Mouse (Mus musculus) limb, embryonic 11.5 days (tissue): Measurements from ENCODE around the gene Ctrb1. TPM values are rescaled to one million over a fixed set of nuclear protein-coding genes. Genes with fewer than 3 reads are reported as not detected.
"Not testable (repeated sequence)": the region's sequence is repeated elsewhere in the genome, so short reads cannot be mapped to it uniquely, and the experiment has no call there.

Experiments
- ATAC-seq: fragments of 200-750 bp; cut with Nextera tagmentation; 2 replicates; pipeline ENCODE4 v1.8.0; 2017; ENCODE audit warnings: low read depth; ENCODE audit not compliant: insufficient number of reproducible peaks, low FRiP score, low TSS enrichment
- DNase-seq: peaks from one replicate; pipeline ENCODE4 v3.0.0-alpha.2; 2015; ENCODE audit warnings: low spot score
- H3K27ac ChIP-seq: fragments of 300-500 bp; sonication (generic); replicated peaks from 2 replicates; pipeline ENCODE4 v1.5.1; 2014; ENCODE audit warnings: low read depth, mild to moderate bottlenecking, low read length
- H3K27me3 ChIP-seq: fragments of 300-500 bp; sonication (generic); 2 replicates; pipeline ENCODE4 v1.6.1; 2014; ENCODE audit warnings: mild to moderate bottlenecking, low read length, mixed read lengths; ENCODE audit not compliant: control insufficient read depth, insufficient read depth
- H3K36me3 ChIP-seq: fragments of 300-500 bp; sonication (generic); 2 replicates; pipeline ENCODE4 v1.6.1; 2014; ENCODE audit warnings: mild to moderate bottlenecking, low read length, moderate library complexity, mixed read lengths; ENCODE audit not compliant: control insufficient read depth, insufficient read depth
- H3K4me1 ChIP-seq: fragments of 300-500 bp; sonication (generic); 2 replicates; pipeline ENCODE4 v1.6.1; 2014; ENCODE audit warnings: low read length, mixed read lengths; ENCODE audit not compliant: control insufficient read depth, insufficient read depth
- H3K4me2 ChIP-seq: fragments of 300-500 bp; sonication (generic); 2 replicates; pipeline ENCODE4 v1.6.1; 2014; ENCODE audit warnings: low read depth, mild to moderate bottlenecking, moderate library complexity; ENCODE audit not compliant: severe bottlenecking
- H3K4me3 ChIP-seq: fragments of 300-500 bp; sonication (generic); 2 replicates; pipeline ENCODE4 v1.5.1; 2014; ENCODE audit warnings: low read depth, low read length
- H3K9ac ChIP-seq: fragments of 300-500 bp; sonication (generic); 2 replicates; pipeline ENCODE4 v1.6.1; 2014; ENCODE audit warnings: mild to moderate bottlenecking, low read length
- H3K9me3 ChIP-seq: fragments of 300-500 bp; sonication (generic); 2 replicates; pipeline ENCODE4 v1.6.1; 2016; ENCODE audit warnings: low read length; ENCODE audit not compliant: control insufficient read depth
- WGBS: fragments of 180-500 bp; shearing (Covaris S2); extraction: QIAGEN DNeasy Blood & Tissue Kit; methylation state at CpG from one replicate; pipeline ENCODE4 v1.1.7; 2014; 5-methylcytosine and 5-hydroxymethylcytosine counted together
- polyA plus RNA-seq: library from polyadenylated mRNA; unstranded; fragments of >200 nt; fragmentation: Nextera tagmentation; extraction: Ambion mirVana; gene quantifications from 2 replicates; pipeline ENCODE4 v1.2.1, GENCODE M21; 2014

The Ctrb1 gene
- polyA plus RNA-seq, 1 experiment from 2014 or later, result not detected

- H3K9me3 ChIP-seq, result no peaks in the 10 kb centered on the region
- DNase-seq, result peak; percentile 86
- H3K9ac ChIP-seq, result no peak overlapping the region
- no peak overlapping the region for H3K4me3 ChIP-seq
- H3K27ac ChIP-seq, result no peak overlapping the region
- H3K27me3 ChIP-seq, result no peaks in the 10 kb centered on the region
- no peak overlapping the region for H3K4me2 ChIP-seq
- no peak for ATAC-seq
- H3K4me1 ChIP-seq, result no peaks in the 10 kb centered on the region
- WGBS, result 87% methylated on average over 3 of the region's 3 CpGs
- no peaks in the 10 kb centered on the region; the same call in 1 of the 2 replicates for H3K36me3 ChIP-seq
These were observed 28.3 kb downstream of the Ctrb1 start for GRCm38 (mm10) chr8:111662473-111662872.

- Histone ChIP-seq H3K36me3 (no peaks in the 10 kb centered on the region; the same call in 1 of the 2 replicates), H3K27ac (no peak overlapping the region), H3K4me1 (no peaks in the 10 kb centered on the region), H3K9me3 (no peaks in the 10 kb centered on the region; the same call in 1 of the 2 replicates), H3K27me3 (no peaks in the 10 kb centered on the region), H3K4me3 (no peak overlapping the region), H3K9ac (no peak overlapping the region), H3K4me2 (no peak overlapping the region)
- 85% methylated on average over 6 of the region's 6 CpGs for WGBS
- DNase-seq (no peak), ATAC-seq (no peak)
These were observed 31.9 kb downstream of the Ctrb1 start for GRCm38 (mm10) chr8:111658819-111659423.

- no peaks in the 10 kb centered on the region for H3K4me1 ChIP-seq
- H3K4me2 ChIP-seq, result no peak overlapping the region
- H3K9me3 ChIP-seq, result no peaks in the 10 kb centered on the region; the same call in 1 of the 2 replicates
- H3K27ac ChIP-seq, result no peak overlapping the region
- ATAC-seq (no peak), DNase-seq (no peak)
- no peaks in the 10 kb centered on the region for H3K27me3 ChIP-seq
- H3K36me3 ChIP-seq, result no peaks in the 10 kb centered on the region; the same call in 1 of the 2 replicates
- no peak overlapping the region for H3K4me3 ChIP-seq
- no peak overlapping the region for H3K9ac ChIP-seq
- 76% methylated on average over 1 of the region's 1 CpGs for WGBS
These were observed 33.4 kb downstream of the Ctrb1 start for GRCm38 (mm10) chr8:111657312-111657854.

- no peak overlapping the region for H3K9ac ChIP-seq
- 98% methylated on average over 2 of the region's 2 CpGs for WGBS
- H3K4me3 ChIP-seq, result no peak overlapping the region
- H3K27ac ChIP-seq, result no peak overlapping the region
- no peaks in the 10 kb centered on the region for H3K36me3 ChIP-seq
- H3K4me2 ChIP-seq, result no peak overlapping the region
- H3K4me1 ChIP-seq, result no peaks in the 10 kb centered on the region
- ATAC-seq, result no peak
- no peak for DNase-seq
- H3K27me3 ChIP-seq, result no peaks in the 10 kb centered on the region
- no peaks in the 10 kb centered on the region; the same call in 1 of the 2 replicates for H3K9me3 ChIP-seq
These were observed 37.3 kb downstream of the Ctrb1 start for GRCm38 (mm10) chr8:111653524-111653923.

- no peaks in the 10 kb centered on the region; the same call in 1 of the 2 replicates for H3K9me3 ChIP-seq
- no peak for ATAC-seq
These were observed 40.2 kb downstream of the Ctrb1 start for GRCm38 (mm10) chr8:111650651-111651050.

GRCm38 (mm10) chr8:111648834-111649233 lies 42.0 kb downstream of the Ctrb1 start:
- no peaks in the 10 kb centered on the region for H3K36me3 ChIP-seq
- no peak overlapping the region for H3K4me3 ChIP-seq
- DNase-seq (no peak), ATAC-seq (no peak)
- no peaks in the 10 kb centered on the region for H3K4me1 ChIP-seq
- no peak overlapping the region for H3K27ac ChIP-seq
- 75% methylated on average over 2 of the region's 2 CpGs for WGBS
- no peak overlapping the region for H3K4me2 ChIP-seq
- no peaks in the 10 kb centered on the region for H3K9me3 ChIP-seq
- no peak overlapping the region for H3K9ac ChIP-seq
- no peaks in the 10 kb centered on the region for H3K27me3 ChIP-seq

More at GRCm38 (mm10) chr8:111650651-111651050, 40.2 kb downstream of the Ctrb1 start:
- Histone ChIP-seq H3K36me3 (no peaks in the 10 kb centered on the region), H3K4me2 (no peak overlapping the region), H3K4me1 (no peaks in the 10 kb centered on the region), H3K9ac (no peak overlapping the region), H3K4me3 (no peak overlapping the region), H3K27me3 (no peaks in the 10 kb centered on the region), H3K27ac (no peak overlapping the region)
- WGBS, result 94% methylated on average over 3 of the region's 3 CpGs
- no peak for DNase-seq

GRCm38 (mm10) chr8:111645715-111646114 lies 45.1 kb downstream of the Ctrb1 start:
- Histone ChIP-seq H3K36me3 (no peaks in the 10 kb centered on the region), H3K9ac (no peak overlapping the region), H3K9me3 (no peaks in the 10 kb centered on the region), H3K27ac (no peak overlapping the region), H3K4me2 (no peak overlapping the region), H3K4me1 (0 out of 2 replicates have a peak, but pooled peaks cover 4% of the 10 kb centered on the region), H3K4me3 (no peak overlapping the region), H3K27me3 (no peaks in the 10 kb centered on the region)
- 97% methylated on average over 8 of the region's 8 CpGs for WGBS
- ATAC-seq (no peak), DNase-seq (no peak)

- not testable (repeated sequence) for DNase-seq, H3K27me3 ChIP-seq, H3K9ac ChIP-seq, ATAC-seq, H3K9me3 ChIP-seq, H3K4me1 ChIP-seq, H3K27ac ChIP-seq, H3K36me3 ChIP-seq, H3K4me2 ChIP-seq
- H3K4me3 ChIP-seq, result peak overlapping the region; percentile 66
- 78% methylated on average over 12 of the region's 12 CpGs for WGBS
These were observed 46.3 kb downstream of the Ctrb1 start for GRCm38 (mm10) chr8:111644286-111645051.
